Mouse (Mus musculus) c-Kit-negative CD71-positive TER-119-positive erythroid progenitor cells, embryonic 14.5 days (primary cell): ENCODE results near the gene U2surp.
A peak's percentile ranks its signal among the peaks of the same experiment; 100 is the strongest.
"Not testable (repeated sequence)": the region's sequence is repeated elsewhere in the genome, so short reads cannot be mapped to it uniquely, and the experiment has no call there.

ENCODE experiments used
- DNase-seq: peaks from one replicate; pipeline ENCODE4 v3.0.0-alpha.2; 2013; ENCODE audit warnings: low read depth, low spot score

The U2surp gene

GRCm38 (mm10) chr9:95539176-95539800, 27.5 kb upstream of the U2surp start:
- no peak for DNase-seq

GRCm38 (mm10) chr9:95533817-95534216, 22.0 kb upstream of the U2surp start:
- no peak for DNase-seq

- DNase-seq: no peak
Measured at GRCm38 (mm10) chr9:95531144-95531543, 19.3 kb upstream of the U2surp start.

- DNase-seq: no peak
Measured at GRCm38 (mm10) chr9:95527676-95528075, 15.9 kb upstream of the U2surp start.

- no peak for DNase-seq
Measured at GRCm38 (mm10) chr9:95525961-95526360, 14.2 kb upstream of the U2surp start.

GRCm38 (mm10) chr9:95525376-95525775, 13.6 kb upstream of the U2surp start:
- DNase-seq: no peak

- no peak for DNase-seq
Measured at GRCm38 (mm10) chr9:95522561-95522960, 10.8 kb upstream of the U2surp start.

GRCm38 (mm10) chr9:95521566-95521965, 9.8 kb upstream of the U2surp start:
- no peak for DNase-seq

GRCm38 (mm10) chr9:95521031-95521430, 9.2 kb upstream of the U2surp start:
- no peak for DNase-seq

GRCm38 (mm10) chr9:95520563-95520962, 8.8 kb upstream of the U2surp start:
- DNase-seq: no peak

- not testable (repeated sequence) for DNase-seq
Measured at GRCm38 (mm10) chr9:95514361-95514760, 2.6 kb upstream of the U2surp start.

GRCm38 (mm10) chr9:95513776-95514175, 2.0 kb upstream of the U2surp start:
- DNase-seq: no peak

- DNase-seq: no peak
Measured at GRCm38 (mm10) chr9:95512331-95513030, 685 bp upstream of the U2surp start.

- DNase-seq: peak; percentile 20
Measured at GRCm38 (mm10) chr9:95510693-95511404, 947 bp downstream of the U2surp start.

GRCm38 (mm10) chr9:95505666-95506065, 6.1 kb downstream of the U2surp start:
- no peak for DNase-seq

GRCm38 (mm10) chr9:95499848-95500247, 11.9 kb downstream of the U2surp start:
- DNase-seq: no peak

- no peak for DNase-seq
Measured at GRCm38 (mm10) chr9:95495038-95495437, 16.8 kb downstream of the U2surp start.

- no peak for DNase-seq
Measured at GRCm38 (mm10) chr9:95493393-95493792, 18.4 kb downstream of the U2surp start.

- no peak for DNase-seq
Measured at GRCm38 (mm10) chr9:95490003-95490402, 21.8 kb downstream of the U2surp start.

GRCm38 (mm10) chr9:95488861-95489260, 22.9 kb downstream of the U2surp start:
- DNase-seq: no peak

- DNase-seq: no peak
Measured at GRCm38 (mm10) chr9:95479981-95480380, 31.8 kb downstream of the U2surp start.

- DNase-seq: no peak
Measured at GRCm38 (mm10) chr9:95478443-95478842, 33.4 kb downstream of the U2surp start.

GRCm38 (mm10) chr9:95472926-95473325, 38.9 kb downstream of the U2surp start:
- DNase-seq: no peak
